ENCODE assay signal across 23 mouse cellular contexts in genomic region chr10:104210268-104210990, GRCm38 (mm10). TPM values are rescaled to one million over a fixed set of nuclear protein-coding genes. Genes with fewer than 3 reads are reported as not detected.
A peak's percentile ranks its signal among the peaks of the same experiment; 100 is the strongest.
DNase-seq lines count a peak whose midpoint lies in the region; ATAC-seq and TF ChIP-seq lines count a peak whose summit lies in the region.
"Had no signal": no experiment of that assay in that cellular context is flagged by ENCODE, and none has a peak within 500 bp of the region (broad histone marks: within the 10 kb centered on the region; RNA-seq: fewer than 3 reads in every experiment).

No protein-coding gene starts in this region.

- H3K4me3 ChIP-seq in forebrain, embryonic 14.5 days (ENCODE audit: low read depth, low read length): no peak overlapping the region
- H3K4me3 ChIP-seq in forebrain, embryonic 11.5 days (ENCODE audit: low read depth, low read length): no peak overlapping the region
- H3K4me3 ChIP-seq: embryonic facial prominence, embryonic 15.5 days; erythroblast, embryonic 14.5 days; heart, embryonic 10.5 days; hindbrain, embryonic 15.5 days had no signal

- no peak overlapping the region for H3K27ac ChIP-seq in forebrain, embryonic 14.5 days (ENCODE audit: low read depth, low read length)
- no peak overlapping the region for H3K27ac ChIP-seq in forebrain, embryonic 11.5 days (ENCODE audit: low read depth, low read length)
- H3K27ac ChIP-seq: embryonic facial prominence, embryonic 15.5 days; heart, embryonic 10.5 days; hindbrain, embryonic 15.5 days had no signal

- H3K4me1 ChIP-seq in forebrain, embryonic 14.5 days (ENCODE audit: control insufficient read depth, insufficient read depth, low read length): no peaks in the 10 kb centered on the region
- no peaks in the 10 kb centered on the region for H3K4me1 ChIP-seq in forebrain, embryonic 11.5 days (replicated peaks; ENCODE audit: control insufficient read depth, insufficient read depth, low read length)
- H3K4me1 ChIP-seq: embryonic facial prominence, embryonic 15.5 days; heart, embryonic 10.5 days; hindbrain, embryonic 15.5 days had no signal

- H3K4me2 ChIP-seq in forebrain, embryonic 14.5 days (ENCODE audit: low read length): no peak overlapping the region
- H3K4me2 ChIP-seq in forebrain, embryonic 11.5 days (ENCODE audit: low read depth, low read length, severe bottlenecking): no peak overlapping the region
- H3K4me2 ChIP-seq: embryonic facial prominence, embryonic 15.5 days; hindbrain, embryonic 15.5 days had no signal

- no peaks in the 10 kb centered on the region for H3K9me3 ChIP-seq in forebrain, embryonic 14.5 days (replicated peaks; ENCODE audit: control insufficient read depth, low read length)
- H3K9me3 ChIP-seq in forebrain, embryonic 11.5 days (ENCODE audit: control insufficient read depth, low read length): no peaks in the 10 kb centered on the region
- H3K9me3 ChIP-seq: embryonic facial prominence, embryonic 15.5 days; heart, embryonic 10.5 days; hindbrain, embryonic 15.5 days had no signal

- DNase-seq in forebrain, embryonic 14.5 days (ENCODE audit: low spot score): peak; percentile 28
- DNase-seq in forebrain, embryonic 11.5 days (ENCODE audit: low spot score): no peak
- DNase-seq in frontal cortex, postnatal 36 days (ENCODE audit: low spot score in 2 of 2): peak; percentile 7 to 22
- DNase-seq in frontal cortex, postnatal 14 days (ENCODE audit: low spot score in 2 of 2): no peak
- peak; percentile 9 for DNase-seq in brain, embryonic 14.5 days (ENCODE audit: low read depth)
- peak; percentile 28 for DNase-seq in telencephalon, adult 2 months (ENCODE audit: low read depth, low spot score)
- no peak for DNase-seq in thymus, postnatal 10 days (ENCODE audit: low spot score in 2 of 2)
- DNase-seq: adrenal gland, postnatal 10 days; cerebellum, adult 2 months; cerebellum, postnatal 14 days; embryo, embryonic 11 days; gastrocnemius, postnatal 10 days; heart, adult 18-20 months; heart, postnatal 14 days; kidney, adult 8-10 months had no signal

- H3K9ac ChIP-seq in forebrain, embryonic 14.5 days (ENCODE audit: low read length): no peak overlapping the region
- H3K9ac ChIP-seq in forebrain, embryonic 11.5 days (ENCODE audit: low read length): no peak overlapping the region
- H3K9ac ChIP-seq: embryonic facial prominence, embryonic 15.5 days; hindbrain, embryonic 15.5 days had no signal

- no peaks in the 10 kb centered on the region for H3K36me3 ChIP-seq in forebrain, embryonic 14.5 days (ENCODE audit: control insufficient read depth, insufficient read depth, low read length)
- H3K36me3 ChIP-seq in forebrain, embryonic 11.5 days (ENCODE audit: control insufficient read depth, insufficient read depth, low read length): no peaks in the 10 kb centered on the region
- H3K36me3 ChIP-seq: embryonic facial prominence, embryonic 15.5 days; heart, embryonic 10.5 days; hindbrain, embryonic 15.5 days had no signal

- ATAC-seq in forebrain, embryonic 14.5 days: no peak
- no peak for ATAC-seq in forebrain, embryonic 11.5 days (replicated peaks; ENCODE audit: low FRiP score)
- ATAC-seq: intestine, embryonic 16.5 days had no signal

- no peak for TF ChIP-seq POLR2A in brain, embryonic 14.5 days (IDR thresholded peaks at IDR 0.05; ENCODE audit: borderline replicate concordance, extremely low read depth, insufficient read depth, insufficient read length, poor library complexity, severe bottlenecking)

- H3K27me3 ChIP-seq in forebrain, embryonic 14.5 days (replicated peaks; ENCODE audit: control insufficient read depth, insufficient read depth, low read length): no peaks in the 10 kb centered on the region
- H3K27me3 ChIP-seq in forebrain, embryonic 11.5 days (ENCODE audit: control insufficient read depth, insufficient read depth, low read length): no peaks in the 10 kb centered on the region
- H3K27me3 ChIP-seq: embryonic facial prominence, embryonic 15.5 days; hindbrain, embryonic 15.5 days had no signal

- WGBS in forebrain, embryonic 14.5 days: 67% methylated on average over 3 of the region's 3 CpGs
- 80% methylated on average over 3 of the region's 3 CpGs for WGBS in forebrain, embryonic 11.5 days

- TF ChIP-seq CTCF in brain, embryonic 14.5 days (IDR thresholded peaks at IDR 0.05; ENCODE audit: borderline replicate concordance, extremely low read depth, insufficient read depth, insufficient read length): no peak

RNA-seq across cellular contexts. Expression of gene Gm4340, which starts 16.6 kb away (rescaled TPM):
- not detected in 2 replicates for polyA plus RNA-seq in forebrain, embryonic 14.5 days (2014; fragmentation: Nextera tagmentation; extraction: Ambion mirVana)
- not detected in 2 replicates for polyA plus RNA-seq in forebrain, embryonic 11.5 days (2014; fragmentation: Nextera tagmentation; extraction: Ambion mirVana)
- not detected in 2 replicates for polyA plus RNA-seq in brain, embryonic 14.5 days (2012; rRNA removed)
- polyA plus RNA-seq: cerebellum, adult 2 months; embryonic facial prominence, embryonic 11.5 days; embryonic facial prominence, embryonic 15.5 days; erythroblast, embryonic 14.5 days; heart, embryonic 10.5 days; heart, embryonic 14.5 days; hindbrain, embryonic 15.5 days; intestine, embryonic 16.5 days had no signal

RNA-seq across cellular contexts. Expression of gene Gm20765, which starts 25.1 kb away (rescaled TPM):
- not detected in 2 replicates for polyA plus RNA-seq in forebrain, embryonic 14.5 days (2014; fragmentation: Nextera tagmentation; extraction: Ambion mirVana)
- not detected in 2 replicates for polyA plus RNA-seq in forebrain, embryonic 11.5 days (2014; fragmentation: Nextera tagmentation; extraction: Ambion mirVana)
- not detected in 2 replicates for polyA plus RNA-seq in brain, embryonic 14.5 days (2012; rRNA removed)
- polyA plus RNA-seq: cerebellum, adult 2 months; embryonic facial prominence, embryonic 11.5 days; embryonic facial prominence, embryonic 15.5 days; erythroblast, embryonic 14.5 days; heart, embryonic 10.5 days; heart, embryonic 14.5 days; hindbrain, embryonic 15.5 days; intestine, embryonic 16.5 days had no signal

RNA-seq across cellular contexts. Expression of gene Gm21312, which starts 33.6 kb away (rescaled TPM):
- polyA plus RNA-seq in forebrain, embryonic 14.5 days (2014; fragmentation: Nextera tagmentation; extraction: Ambion mirVana): not detected in 2 replicates
- polyA plus RNA-seq in forebrain, embryonic 11.5 days (2014; fragmentation: Nextera tagmentation; extraction: Ambion mirVana): not detected in 2 replicates
- not detected in 2 replicates for polyA plus RNA-seq in brain, embryonic 14.5 days (2012; rRNA removed)
- polyA plus RNA-seq: cerebellum, adult 2 months; embryonic facial prominence, embryonic 11.5 days; embryonic facial prominence, embryonic 15.5 days; erythroblast, embryonic 14.5 days; heart, embryonic 10.5 days; heart, embryonic 14.5 days; hindbrain, embryonic 15.5 days; intestine, embryonic 16.5 days had no signal

RNA-seq across cellular contexts. Expression of gene Gm21304, which starts 42.1 kb away (rescaled TPM):
- polyA plus RNA-seq in forebrain, embryonic 14.5 days (2014; fragmentation: Nextera tagmentation; extraction: Ambion mirVana): not detected in 2 replicates
- polyA plus RNA-seq in forebrain, embryonic 11.5 days (2014; fragmentation: Nextera tagmentation; extraction: Ambion mirVana): not detected in 2 replicates
- polyA plus RNA-seq in brain, embryonic 14.5 days (2012; rRNA removed): not detected in 2 replicates
- polyA plus RNA-seq: cerebellum, adult 2 months; embryonic facial prominence, embryonic 11.5 days; embryonic facial prominence, embryonic 15.5 days; erythroblast, embryonic 14.5 days; heart, embryonic 10.5 days; heart, embryonic 14.5 days; hindbrain, embryonic 15.5 days; intestine, embryonic 16.5 days had no signal

RNA-seq across cellular contexts. Expression of gene Gm8764, which starts 50.6 kb away (rescaled TPM):
- polyA plus RNA-seq in forebrain, embryonic 14.5 days (2014; fragmentation: Nextera tagmentation; extraction: Ambion mirVana): not detected in 2 replicates
- polyA plus RNA-seq in forebrain, embryonic 11.5 days (2014; fragmentation: Nextera tagmentation; extraction: Ambion mirVana): not detected in 2 replicates
- not detected in 2 replicates for polyA plus RNA-seq in brain, embryonic 14.5 days (2012; rRNA removed)
- polyA plus RNA-seq: C2C12; cerebellum, adult 2 months; embryonic facial prominence, embryonic 11.5 days; embryonic facial prominence, embryonic 15.5 days; erythroblast, embryonic 14.5 days; heart, embryonic 10.5 days; heart, embryonic 14.5 days; hindbrain, embryonic 15.5 days; intestine, embryonic 16.5 days had no signal

Comparison
In these comparisons a context has a peak if more than half of its experiments do, and no peak if none do; other contexts are left out.
1. DNase-seq: peak in forebrain, embryonic 14.5 days (single experiment), frontal cortex, postnatal 36 days (2 of 2), brain, embryonic 14.5 days (single experiment) and telencephalon, adult 2 months (single experiment); none in forebrain, embryonic 11.5 days (single experiment), frontal cortex, postnatal 14 days (0 of 2) and thymus, postnatal 10 days (0 of 2).